Mouse (Mus musculus): ENCODE measurements around the gene Tmem220. TPM values are rescaled to one million over a fixed set of nuclear protein-coding genes. Genes with fewer than 3 reads are reported as not detected.

Gene Tmem220
- total RNA-seq (2023; ENCODE audit: inconsistent age) = 0.80 to 1.4 TPM (median 0.96 TPM) in 4 replicates

GRCm38 (mm10) chr11:67024867-67025477, at the start of gene Tmem220:
Gene Tmem220, plus strand, starts transcription at chr11:67025154.

GRCm38 (mm10) chr11:67052321-67052952, 27.5 kb downstream of the Tmem220 start, which contains the start of the genes Adprm and Sco1:
Gene Adprm, minus strand, starts transcription at chr11:67052594.
Gene Sco1, plus strand, starts transcription at chr11:67052670.

DNA sequence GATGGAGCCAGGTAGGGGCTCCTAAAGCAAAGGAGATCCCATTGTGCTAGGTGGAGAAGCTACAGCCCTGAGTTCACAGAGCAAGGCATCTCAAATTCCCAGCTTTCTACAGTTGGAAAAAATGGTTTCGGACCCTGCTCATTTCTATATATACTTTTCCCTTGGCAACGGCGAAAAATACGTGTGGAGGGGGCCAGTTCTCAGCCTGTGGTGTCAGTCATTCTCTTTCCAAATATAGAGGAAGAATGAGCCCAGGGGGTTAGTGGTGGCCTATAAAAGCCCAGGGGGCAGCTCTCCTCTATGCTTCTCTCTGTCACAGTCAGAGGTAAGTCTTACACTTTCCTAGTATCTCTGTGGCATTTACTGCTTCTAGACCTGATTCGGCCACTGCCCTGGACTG, 53.0 kb downstream of the Tmem220 start, which contains the start of gene Myh3:
TSS of gene Myh3 (plus strand) at position 301 of the 400 bp plus-strand sequence.

Other genes starting within 250 kb of the Tmem220 start
- gene Pirt, start 113.2 kb upstream of the Tmem220 start, total RNA-seq (2023; ENCODE audit: inconsistent age) = not detected in 4 replicates
- not detected in 4 replicates for gene Tmem238l, start 68.5 kb upstream of the Tmem220 start, total RNA-seq (2023; ENCODE audit: inconsistent age)
- 29.2 to 40.2 TPM (median 30.7 TPM) in 4 replicates for gene Adprm, start 27.4 kb downstream of the Tmem220 start, total RNA-seq (2023; ENCODE audit: inconsistent age)
- gene Sco1, start 27.5 kb downstream of the Tmem220 start, total RNA-seq (2023; ENCODE audit: inconsistent age) = 9.1 to 13.3 TPM (median 10.6 TPM) in 4 replicates
- gene Myh3, start 53.1 kb downstream of the Tmem220 start, total RNA-seq (2023; ENCODE audit: inconsistent age) = not detected in 4 replicates
- not detected in 4 replicates for gene Myh2, start 145.9 kb downstream of the Tmem220 start, total RNA-seq (2023; ENCODE audit: inconsistent age)
- not detected in 4 replicates for gene Myh1, start 174.9 kb downstream of the Tmem220 start, total RNA-seq (2023; ENCODE audit: inconsistent age)
- gene Myh4, start 212.9 kb downstream of the Tmem220 start, total RNA-seq (2023; ENCODE audit: inconsistent age) = not detected in 4 replicates